Mouse (Mus musculus) erythroblast, embryonic 14.5 days (primary cell): ENCODE data around the gene Lce3b.

Experiments used
- GATA1 ChIP-seq: IDR thresholded peaks from 2 replicates; pipeline ENCODE4 v1.6.1; 2012; ENCODE audit warnings: low read length, inconsistent platforms, mixed read lengths
- TAL1 ChIP-seq: IDR thresholded peaks from 3 replicates; pipeline ENCODE4 v1.6.1; 2012; ENCODE audit warnings: low read length, inconsistent platforms, mixed read lengths

DNA sequence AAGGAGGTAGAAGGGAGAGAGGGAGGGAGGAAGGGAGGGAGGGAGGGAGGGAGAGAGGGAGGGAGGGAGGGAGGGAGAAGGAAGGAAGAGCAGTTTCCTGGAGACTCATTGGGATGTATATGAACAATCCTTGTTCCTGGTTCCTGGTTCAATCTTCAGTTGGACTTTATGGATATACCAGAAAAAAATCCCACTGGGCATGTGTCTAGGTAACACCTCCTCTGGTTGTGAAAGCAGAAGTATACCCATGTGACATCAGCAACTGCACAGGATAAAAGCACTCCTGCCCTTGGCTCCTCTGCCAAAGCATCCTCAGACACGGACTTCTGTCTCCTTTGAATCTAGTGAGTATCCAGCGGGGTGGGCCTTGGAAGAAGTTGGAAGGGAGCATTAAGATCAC, at the start of gene Lce3b:
- TF ChIP-seq TAL1, result no peak
- TF ChIP-seq GATA1, result no peak
